8 mouse cellular contexts compared by ENCODE assay signal in the genomic region with DNA sequence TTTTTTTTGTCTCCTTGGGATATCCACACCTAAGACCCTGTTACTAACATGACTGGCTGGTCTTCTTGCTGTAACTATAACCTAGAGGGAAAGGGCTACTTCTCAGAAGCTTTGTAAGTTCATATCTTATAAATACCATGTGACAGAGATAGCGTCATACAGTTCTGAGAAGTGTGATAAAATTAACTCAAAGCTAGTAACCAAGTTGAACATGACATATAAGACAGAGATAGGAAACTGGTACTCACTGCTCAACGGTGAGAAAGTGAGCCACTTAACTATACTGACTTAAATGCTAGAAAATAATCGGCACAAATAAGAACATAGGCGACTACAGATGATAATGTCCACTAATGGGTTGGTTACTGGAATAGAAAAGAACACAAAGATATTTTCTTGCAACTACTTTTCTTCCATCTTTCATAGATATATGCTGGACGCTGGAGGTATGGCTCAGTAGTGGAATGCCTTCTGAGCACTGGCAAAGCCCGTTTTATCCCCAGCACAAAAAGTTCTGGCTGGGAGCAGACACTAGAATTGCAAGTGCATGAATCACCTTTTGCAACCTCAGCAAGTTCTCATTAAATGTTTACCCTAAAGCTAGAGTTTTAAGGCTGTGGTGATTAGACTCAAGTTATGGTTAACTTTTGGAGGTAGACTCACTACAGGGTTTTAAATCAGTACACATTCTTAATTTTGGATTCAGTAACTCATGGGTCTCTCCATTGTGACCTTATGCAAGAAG. TPM values are rescaled to one million over a fixed set of nuclear protein-coding genes. Genes with fewer than 3 reads are reported as not detected.
DNase-seq lines count a peak whose midpoint lies in the region; ATAC-seq and TF ChIP-seq lines count a peak whose summit lies in the region.

No protein-coding gene starts in this region.

- intact Hi-C loops in heart, postnatal 25 days (cut with DNase I): no loop called here

- H3K4me3 ChIP-seq in heart, embryonic 10.5 days: peak overlapping the region; percentile 99
- H3K4me3 ChIP-seq in G1E (ENCODE audit: low read depth, low read length) (peak overlapping the region; percentile 88; the same call in 1 of the 2 replicates), macrophage (ENCODE audit: inconsistent target) (peak overlapping the region; percentile 57)
- H3K4me3 ChIP-seq in hindbrain, embryonic 10.5 days: peak overlapping the region; percentile 83

- no peaks in the 10 kb centered on the region for H3K27me3 ChIP-seq in heart, embryonic 10.5 days (ENCODE audit: insufficient read depth, poor library complexity, severe bottlenecking)
- no peaks in the 10 kb centered on the region for H3K27me3 ChIP-seq in G1E (ENCODE audit: insufficient read depth, low read length)
- H3K27me3 ChIP-seq in hindbrain, embryonic 10.5 days (ENCODE audit: insufficient read depth, poor library complexity, severe bottlenecking): no peaks in the 10 kb centered on the region

- WGBS in heart, embryonic 10.5 days: 74% methylated on average over 6 of the region's 6 CpGs
- 89% methylated on average over 6 of the region's 6 CpGs for WGBS in hindbrain, embryonic 10.5 days
- 85% methylated on average over 6 of the region's 6 CpGs for WGBS in macrophage (ENCODE audit: missing documents)

- peaks cover 41% of the 10 kb centered on the region for H3K36me3 ChIP-seq in heart, embryonic 10.5 days
- peaks cover 53% of the 10 kb centered on the region for H3K36me3 ChIP-seq in G1E (replicated peaks)
- H3K36me3 ChIP-seq in hindbrain, embryonic 10.5 days: peaks cover 46% of the 10 kb centered on the region
- peaks cover 37% of the 10 kb centered on the region for H3K36me3 ChIP-seq in macrophage (ENCODE audit: inconsistent target)

- peaks cover 16% of the 10 kb centered on the region; the same call in 1 of the 2 replicates for H3K4me1 ChIP-seq in heart, embryonic 10.5 days
- H3K4me1 ChIP-seq in G1E (ENCODE audit: insufficient read depth, low read depth, low read length): peaks cover 51% of the 10 kb centered on the region
- peaks cover 31% of the 10 kb centered on the region for H3K4me1 ChIP-seq in hindbrain, embryonic 10.5 days (replicated peaks)

- H3K79me2 ChIP-seq in macrophage (ENCODE audit: inconsistent target): peaks cover 45% of the 10 kb centered on the region

- no peak overlapping the region for H3K27ac ChIP-seq in heart, embryonic 10.5 days
- H3K27ac ChIP-seq in hindbrain, embryonic 10.5 days: no peak overlapping the region
- peak overlapping the region; percentile 40 for H3K27ac ChIP-seq in macrophage

- DNase-seq in heart, embryonic 10.5 days (ENCODE audit: low spot score): no peak
- no peak for DNase-seq in heart, postnatal 25 days (ENCODE audit: low spot score)
- no peak for DNase-seq in G1E (ENCODE audit: low spot score)
- no peak for DNase-seq in hindbrain, embryonic 10.5 days (ENCODE audit: low spot score)
- no peak for DNase-seq in left cerebral cortex, adult 9 months (ENCODE audit: low spot score in 2 of 2)
- DNase-seq in thymus, adult 18-20 months: no peak
- no peak for DNase-seq in frontal cortex, adult 2 months (ENCODE audit: extremely low spot score in 1 of 2, low spot score in 1 of 2)

- no peak for TF ChIP-seq CTCF in G1E (IDR thresholded peaks at IDR 0.05; ENCODE audit: low read depth, low read length)

- ATAC-seq in G1E (ENCODE audit: extremely low read depth, insufficient number of reproducible peaks, low FRiP score, poor library complexity, severe bottlenecking): peak; percentile 36

- H3K9me3 ChIP-seq in heart, embryonic 10.5 days: no peaks in the 10 kb centered on the region
- H3K9me3 ChIP-seq in G1E (replicated peaks): no peaks in the 10 kb centered on the region
- H3K9me3 ChIP-seq in hindbrain, embryonic 10.5 days: no peaks in the 10 kb centered on the region

RNA-seq across cellular contexts. Expression of a gene that starts 1.4 kb away (rescaled TPM):
- 24.3 and 24.6 TPM in 2 replicates for polyA plus RNA-seq in heart, embryonic 10.5 days (2016; fragmentation: Nextera tagmentation; extraction: Ambion mirVana)
- 10 to 100 TPM; 90.6 to 93.4 TPM for total RNA-seq in heart, postnatal 25 days (2021)
- total RNA-seq in G1E (2014; fragmentation: Nextera tagmentation) (126 TPM in 2 replicates), G1E (2017) (59.1 and 62.9 TPM in 2 replicates)
- polyA plus RNA-seq in G1E (2012) (30.3 and 30.5 TPM in 2 replicates), macrophage (2018) (40.7 to 65.1 TPM (median 55.7 TPM) in 3 replicates)
- 16.9 and 22.8 TPM in 2 replicates for polyA plus RNA-seq in hindbrain, embryonic 10.5 days (2016; fragmentation: Nextera tagmentation; extraction: Ambion mirVana)
- total RNA-seq in macrophage (2018; cell fraction: chromatin; rRNA removed): 100 to 1,000 TPM in 7 of 26 experiments, 10 to 100 TPM in 19; 60.5 to 127 (median 89.8) TPM
- total RNA-seq in macrophage (2018; cell fraction: cytosol; rRNA removed): 10 to 100 TPM; 44.3 to 72.9 (median 60.3) TPM
- 10 to 100 TPM; 50.0 to 95.0 (median 69.6) TPM for total RNA-seq in macrophage (2018; cell fraction: nucleus; rRNA removed)
- polyA plus RNA-seq in frontal cortex, adult 2 months (2012; rRNA removed): 33.9 and 38.0 TPM in 2 replicates

RNA-seq across cellular contexts. Expression of a gene that starts 36.9 kb away (rescaled TPM):
- polyA plus RNA-seq in heart, embryonic 10.5 days (2016; fragmentation: Nextera tagmentation; extraction: Ambion mirVana): 308 and 314 TPM in 2 replicates
- total RNA-seq in heart, postnatal 25 days (2021): 100 to 1,000 TPM; 155 to 163 TPM
- total RNA-seq in G1E (2014; fragmentation: Nextera tagmentation) (286 and 322 TPM in 2 replicates), G1E (2017) (61.7 and 85.4 TPM in 2 replicates)
- polyA plus RNA-seq in G1E (2012) (255 and 271 TPM in 2 replicates), macrophage (2018) (317 to 419 TPM (median 387 TPM) in 3 replicates)
- polyA plus RNA-seq in hindbrain, embryonic 10.5 days (2016; fragmentation: Nextera tagmentation; extraction: Ambion mirVana): 253 and 254 TPM in 2 replicates
- 10 to 100 TPM; 36.3 to 96.9 (median 66.9) TPM for total RNA-seq in macrophage (2018; cell fraction: chromatin; rRNA removed)
- total RNA-seq in macrophage (2018; cell fraction: cytosol; rRNA removed): 100 to 1,000 TPM; 295 to 447 (median 378) TPM
- 100 to 1,000 TPM in 25 of 26 experiments, 10 to 100 TPM in 1; 64.6 to 378 (median 214) TPM for total RNA-seq in macrophage (2018; cell fraction: nucleus; rRNA removed)
- 128 and 136 TPM in 2 replicates for polyA plus RNA-seq in frontal cortex, adult 2 months (2012; rRNA removed)

RNA-seq across cellular contexts. Expression of a gene that starts 49.3 kb away (rescaled TPM):
- 0.82 and 0.85 TPM in 2 replicates for polyA plus RNA-seq in heart, embryonic 10.5 days (2016; fragmentation: Nextera tagmentation; extraction: Ambion mirVana)
- 1 to 10 TPM; 1.9 to 2.0 TPM for total RNA-seq in heart, postnatal 25 days (2021)
- total RNA-seq in G1E (2014; fragmentation: Nextera tagmentation) (not detected in 2 replicates), G1E (2017) (1.2 and 1.3 TPM in 2 replicates)
- polyA plus RNA-seq in G1E (2012) (0.03 and 0.04 TPM in 2 replicates), macrophage (2018) (not detected in 3 replicates)
- 1.1 and 1.7 TPM in 2 replicates for polyA plus RNA-seq in hindbrain, embryonic 10.5 days (2016; fragmentation: Nextera tagmentation; extraction: Ambion mirVana)
- total RNA-seq in macrophage (2018; cell fraction: chromatin; rRNA removed): not detected
- not detected for total RNA-seq in macrophage (2018; cell fraction: cytosol; rRNA removed)
- not detected for total RNA-seq in macrophage (2018; cell fraction: nucleus; rRNA removed)
- polyA plus RNA-seq in frontal cortex, adult 2 months (2012; rRNA removed): 0.92 and 0.94 TPM in 2 replicates

RNA-seq across cellular contexts. Expression of a gene that starts 49.5 kb away (rescaled TPM):
- polyA plus RNA-seq in heart, embryonic 10.5 days (2016; fragmentation: Nextera tagmentation; extraction: Ambion mirVana): 65.3 and 75.4 TPM in 2 replicates
- 10 to 100 TPM; 14.5 to 19.5 TPM for total RNA-seq in heart, postnatal 25 days (2021)
- total RNA-seq in G1E (2014; fragmentation: Nextera tagmentation) (57.0 and 57.3 TPM in 2 replicates), G1E (2017) (285 and 291 TPM in 2 replicates)
- polyA plus RNA-seq in G1E (2012) (97.7 and 127 TPM in 2 replicates), macrophage (2018) (16.2 to 19.5 TPM (median 17.8 TPM) in 3 replicates)
- polyA plus RNA-seq in hindbrain, embryonic 10.5 days (2016; fragmentation: Nextera tagmentation; extraction: Ambion mirVana): 59.2 and 75.5 TPM in 2 replicates
- total RNA-seq in macrophage (2018; cell fraction: chromatin; rRNA removed): 10 to 100 TPM in 1 of 26 experiments, 1 to 10 TPM in 14, not detected in 11; 1.5 to 10.6 (median 4.8) TPM
- 10 to 100 TPM in 19 of 26 experiments, 1 to 10 TPM in 7; 7.7 to 20.3 (median 12.9) TPM for total RNA-seq in macrophage (2018; cell fraction: cytosol; rRNA removed)
- total RNA-seq in macrophage (2018; cell fraction: nucleus; rRNA removed): 1 to 10 TPM in 24 of 26 experiments, not detected in 2; 1.2 to 9.1 (median 3.0) TPM
- 35.6 and 44.0 TPM in 2 replicates for polyA plus RNA-seq in frontal cortex, adult 2 months (2012; rRNA removed)
